Mouse (Mus musculus): Measurements from ENCODE around the gene Ptpro. TPM values are rescaled to one million over a fixed set of nuclear protein-coding genes. Genes with fewer than 3 reads are reported as not detected.

The Ptpro gene
- polyA plus RNA-seq, 1 experiment from 2014 or later, result 2.6 TPM

DNA sequence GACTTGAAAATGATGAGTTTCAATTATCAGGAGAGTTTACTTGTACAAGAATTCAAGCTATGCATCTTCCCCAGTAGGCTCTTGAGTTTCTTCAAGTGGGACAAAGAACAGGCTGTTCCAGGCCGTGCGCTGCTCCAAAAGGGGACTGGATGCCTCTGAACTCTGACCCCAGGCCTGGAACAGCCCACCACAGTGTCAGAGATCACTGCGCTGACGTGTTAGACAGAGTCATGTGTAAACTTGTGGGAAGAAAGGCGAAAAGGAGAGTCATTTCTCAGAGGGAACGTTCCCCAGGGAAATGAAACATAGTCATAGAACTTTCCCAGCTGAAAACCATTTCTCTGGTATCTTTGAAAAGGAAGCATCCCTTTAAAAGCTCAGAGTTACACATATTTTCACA is 235.3 kb downstream of the Ptpro start:
- Histone ChIP-seq H3K9ac (no peak overlapping the region), H3K4me1 (no peaks in the 10 kb centered on the region), H3K4me2 (replicated peaks) (no peak overlapping the region), H3K27ac (replicated peaks) (no peak overlapping the region), H3K9me3 (replicated peaks) (no peaks in the 10 kb centered on the region), H3K36me3 (no peaks in the 10 kb centered on the region), H3K27me3 (no peaks in the 10 kb centered on the region), H3K4me3 (replicated peaks) (no peak overlapping the region)
- 31% methylated on average over 6 of the region's 6 CpGs for WGBS
- no peak for ATAC-seq (ENCODE audit: insufficient number of reproducible peaks, low FRiP score, low TSS enrichment, low read depth)

DNA sequence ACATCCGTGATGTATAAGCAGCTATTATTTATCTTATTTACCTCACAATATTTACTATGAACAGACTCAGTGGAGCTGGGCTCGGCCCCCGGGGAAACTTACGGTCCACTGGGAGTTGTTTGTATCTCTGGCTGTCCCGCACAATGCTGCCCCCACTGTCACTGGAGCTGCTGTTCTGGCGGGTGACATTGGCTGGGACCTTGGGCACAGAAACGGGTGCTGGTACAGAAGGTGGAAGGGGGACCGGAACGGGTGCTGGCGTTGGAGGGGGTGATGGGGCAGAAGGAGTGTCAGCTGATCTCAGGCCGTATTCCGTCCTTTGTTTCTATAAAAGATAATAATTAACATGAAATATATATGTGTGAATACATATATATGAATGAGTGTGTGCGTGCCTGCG is 238.0 kb downstream of the Ptpro start:
- Histone ChIP-seq H3K9ac (no peak overlapping the region), H3K27ac (replicated peaks) (no peak overlapping the region), H3K4me3 (replicated peaks) (no peak overlapping the region), H3K4me1 (no peaks in the 10 kb centered on the region), H3K9me3 (replicated peaks) (no peaks in the 10 kb centered on the region), H3K4me2 (replicated peaks) (no peak overlapping the region), H3K36me3 (no peaks in the 10 kb centered on the region), H3K27me3 (no peaks in the 10 kb centered on the region)
- WGBS, result 95% methylated on average over 14 of the region's 14 CpGs
- ATAC-seq (ENCODE audit: insufficient number of reproducible peaks, low FRiP score, low TSS enrichment, low read depth), result no peak

DNA sequence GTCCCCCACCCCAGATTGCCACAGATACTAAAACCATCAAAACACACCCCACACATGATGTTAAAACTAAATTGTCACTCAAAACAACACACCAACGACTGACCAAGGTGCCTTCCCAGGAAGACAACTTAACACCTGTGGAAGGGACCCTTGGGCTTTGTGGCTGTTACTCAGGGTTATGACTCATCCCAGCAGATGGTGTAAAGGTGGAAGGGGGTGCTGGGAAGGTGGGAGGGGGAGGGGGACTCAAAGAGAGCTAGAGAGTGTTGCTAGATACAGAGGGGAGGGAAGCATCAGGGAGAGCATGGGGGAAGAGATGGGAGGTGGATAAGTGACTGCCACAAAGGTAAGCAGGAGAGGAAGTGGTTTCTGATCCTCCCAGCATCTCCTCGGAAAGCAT is 239.5 kb downstream of the Ptpro start:
- H3K9ac ChIP-seq, result no peak overlapping the region
- H3K27me3 ChIP-seq, result no peaks in the 10 kb centered on the region
- no peaks in the 10 kb centered on the region for H3K4me1 ChIP-seq
- H3K36me3 ChIP-seq, result no peaks in the 10 kb centered on the region
- H3K4me3 ChIP-seq (replicated peaks), result no peak overlapping the region
- 47% methylated on average over 2 of the region's 2 CpGs for WGBS
- no peak overlapping the region for H3K27ac ChIP-seq (replicated peaks)
- no peak overlapping the region for H3K4me2 ChIP-seq (replicated peaks)
- no peak for ATAC-seq (ENCODE audit: insufficient number of reproducible peaks, low FRiP score, low TSS enrichment, low read depth)
- H3K9me3 ChIP-seq (replicated peaks), result no peaks in the 10 kb centered on the region

DNA sequence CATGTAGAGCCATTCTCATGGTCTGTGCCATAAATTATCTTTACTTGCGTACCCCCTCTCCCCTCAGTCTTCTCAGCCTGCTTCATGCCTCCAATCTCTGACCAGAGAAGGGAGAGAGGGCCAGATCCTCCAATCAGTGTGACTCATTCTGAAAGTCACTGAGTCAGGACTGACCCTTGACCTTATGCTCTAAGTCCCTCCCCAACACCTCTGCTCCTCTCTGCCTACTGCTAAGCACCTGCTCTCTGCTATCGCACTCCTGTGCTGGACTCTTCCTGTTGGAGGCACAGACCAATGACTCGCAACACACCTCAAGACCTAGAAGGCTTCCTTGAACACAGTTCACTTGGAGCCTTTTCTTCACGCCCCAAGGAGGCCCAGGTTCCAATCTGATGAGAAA is 240.5 kb downstream of the Ptpro start:
- WGBS, result 90% methylated on average over 4 of the region's 4 CpGs

DNA sequence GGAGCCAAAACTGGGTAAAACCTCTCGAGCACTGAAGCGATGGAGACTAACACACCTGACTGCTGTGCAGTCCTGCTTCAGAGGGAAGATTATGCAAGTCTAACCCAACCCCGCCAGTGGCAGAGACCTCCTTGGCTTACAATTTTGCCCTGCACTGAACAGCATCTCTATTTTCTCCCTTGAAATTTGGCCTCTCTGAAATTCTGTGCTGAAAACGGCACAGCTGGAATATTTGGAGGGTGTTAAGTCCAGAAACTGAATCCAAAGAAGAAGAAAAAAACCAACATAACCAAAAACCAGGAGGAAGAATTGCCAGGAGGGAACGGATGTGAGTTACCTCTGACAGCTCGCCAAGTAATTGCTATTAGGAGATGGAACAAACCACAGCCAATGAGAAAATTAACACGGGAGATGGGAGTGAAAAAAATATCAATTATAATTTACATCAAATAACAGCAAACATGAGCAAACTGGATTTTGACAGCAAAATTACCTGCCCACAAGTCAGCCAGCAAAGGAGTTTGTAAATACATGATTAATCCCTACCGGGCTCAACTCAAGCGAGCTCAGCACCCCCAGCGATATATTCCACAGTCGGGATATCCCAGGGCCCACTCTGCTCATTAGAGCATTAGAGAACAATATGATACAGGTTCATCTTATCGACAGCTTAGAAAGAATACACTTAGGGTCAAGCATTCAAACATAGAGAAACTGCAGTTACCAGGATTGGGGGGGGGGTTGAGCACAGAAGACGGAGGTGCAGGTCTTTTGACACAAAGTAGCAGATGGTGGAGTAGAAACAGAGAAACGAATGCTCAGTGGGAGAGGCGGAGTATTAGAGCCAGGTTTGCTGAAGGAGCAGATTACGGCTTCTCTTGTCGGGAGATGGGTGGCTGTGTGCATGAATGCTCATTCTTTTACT is 241.4 kb downstream of the Ptpro start:
- whole genome bisulfite sequencing, result 80% methylated on average over 17 of the region's 17 CpGs
- Histone ChIP-seq H3K36me3 (no peaks in the 10 kb centered on the region), H3K4me2 (replicated peaks) (no peak overlapping the region), H3K9me3 (replicated peaks) (no peaks in the 10 kb centered on the region), H3K4me1 (no peaks in the 10 kb centered on the region), H3K9ac (no peak overlapping the region), H3K27ac (replicated peaks) (no peak overlapping the region), H3K4me3 (replicated peaks) (no peak overlapping the region), H3K27me3 (no peaks in the 10 kb centered on the region)
- no peak for ATAC-seq (ENCODE audit: insufficient number of reproducible peaks, low FRiP score, low TSS enrichment, low read depth)

More for the DNA sequence above, 240.5 kb downstream of the Ptpro start:
- Histone ChIP-seq H3K4me2 (replicated peaks) (no peak overlapping the region), H3K9ac (no peak overlapping the region), H3K27me3 (no peaks in the 10 kb centered on the region), H3K4me1 (no peaks in the 10 kb centered on the region), H3K27ac (replicated peaks) (no peak overlapping the region), H3K36me3 (no peaks in the 10 kb centered on the region), H3K4me3 (replicated peaks) (no peak overlapping the region), H3K9me3 (replicated peaks) (no peaks in the 10 kb centered on the region)
- no peak for ATAC-seq (ENCODE audit: insufficient number of reproducible peaks, low FRiP score, low TSS enrichment, low read depth)

DNA sequence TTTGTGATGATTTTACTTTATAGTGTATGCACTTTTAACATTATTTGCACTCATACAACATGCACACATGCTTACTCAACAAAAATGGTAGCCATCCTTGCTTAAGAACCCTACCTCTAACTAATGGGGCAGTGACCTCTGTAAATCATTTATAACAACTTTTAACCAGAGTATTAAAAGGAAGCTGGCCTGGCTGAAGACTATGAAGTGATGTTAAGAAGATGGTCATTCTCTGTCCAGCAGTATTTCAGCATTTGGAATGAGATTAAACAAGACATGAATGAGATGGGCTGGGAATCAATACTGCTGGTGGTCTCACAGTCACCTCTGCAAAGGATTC is 242.0 kb downstream of the Ptpro start:
- Histone ChIP-seq H3K4me2 (replicated peaks) (no peak overlapping the region), H3K9me3 (replicated peaks) (no peaks in the 10 kb centered on the region), H3K9ac (no peak overlapping the region), H3K4me3 (replicated peaks) (no peak overlapping the region), H3K36me3 (no peaks in the 10 kb centered on the region), H3K27me3 (no peaks in the 10 kb centered on the region), H3K4me1 (no peaks in the 10 kb centered on the region), H3K27ac (replicated peaks) (no peak overlapping the region)
- no peak for ATAC-seq (ENCODE audit: insufficient number of reproducible peaks, low FRiP score, low TSS enrichment, low read depth)

DNA sequence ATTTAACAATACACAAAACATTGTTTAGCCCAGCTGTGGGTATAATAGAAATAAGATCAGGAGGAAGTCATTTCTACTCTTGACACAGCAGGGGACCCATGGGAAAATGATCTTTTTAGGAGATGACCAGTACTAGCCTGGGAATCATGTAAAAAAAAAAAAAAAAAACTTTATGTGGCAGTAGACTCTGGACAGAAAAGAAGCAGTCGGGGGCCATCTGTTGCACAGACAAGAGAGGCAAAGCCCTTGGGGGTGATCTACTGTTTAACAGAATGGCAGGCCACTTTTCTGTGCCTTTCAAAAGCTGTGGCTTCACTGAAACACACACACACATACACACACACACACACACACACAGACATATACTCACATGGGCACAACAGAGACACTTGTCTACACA is 242.7 kb downstream of the Ptpro start:
- Histone ChIP-seq H3K36me3 (no peaks in the 10 kb centered on the region), H3K9ac (no peak overlapping the region), H3K27me3 (no peaks in the 10 kb centered on the region), H3K4me3 (replicated peaks) (no peak overlapping the region), H3K4me2 (replicated peaks) (no peak overlapping the region), H3K9me3 (replicated peaks) (no peaks in the 10 kb centered on the region), H3K27ac (replicated peaks) (no peak overlapping the region), H3K4me1 (no peaks in the 10 kb centered on the region)
- 67% methylated on average over 1 of the region's 1 CpGs for WGBS
- ATAC-seq (ENCODE audit: insufficient number of reproducible peaks, low FRiP score, low TSS enrichment, low read depth), result no peak

DNA sequence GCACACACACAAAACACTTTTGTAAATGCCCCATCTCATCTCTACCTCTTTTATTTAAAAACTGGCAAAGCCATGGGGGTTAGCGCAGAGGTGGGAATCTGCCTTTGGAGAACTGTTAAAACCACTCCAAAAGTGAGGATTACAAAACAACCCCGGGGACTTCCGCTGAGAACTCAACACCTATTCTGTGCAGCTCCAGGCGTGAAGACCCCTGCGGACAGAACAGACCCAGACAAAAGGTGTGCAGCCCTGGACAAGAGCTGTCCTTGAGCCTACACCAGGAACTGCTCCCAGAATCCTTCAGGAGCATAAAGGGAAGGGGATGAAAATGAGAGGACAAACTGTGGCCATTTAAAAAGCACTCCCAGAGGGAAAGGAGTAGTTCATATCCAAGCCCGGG is 243.1 kb downstream of the Ptpro start:
- Histone ChIP-seq H3K27me3 (no peaks in the 10 kb centered on the region), H3K4me3 (replicated peaks) (no peak overlapping the region), H3K36me3 (0 out of 2 replicates have a peak, but pooled peaks cover under 1% of the 10 kb centered on the region), H3K4me2 (replicated peaks) (no peak overlapping the region), H3K9ac (no peak overlapping the region), H3K9me3 (replicated peaks) (no peaks in the 10 kb centered on the region), H3K27ac (replicated peaks) (no peak overlapping the region), H3K4me1 (no peaks in the 10 kb centered on the region)
- no peak for ATAC-seq (ENCODE audit: insufficient number of reproducible peaks, low FRiP score, low TSS enrichment, low read depth)
- WGBS, result 87% methylated on average over 6 of the region's 6 CpGs

DNA sequence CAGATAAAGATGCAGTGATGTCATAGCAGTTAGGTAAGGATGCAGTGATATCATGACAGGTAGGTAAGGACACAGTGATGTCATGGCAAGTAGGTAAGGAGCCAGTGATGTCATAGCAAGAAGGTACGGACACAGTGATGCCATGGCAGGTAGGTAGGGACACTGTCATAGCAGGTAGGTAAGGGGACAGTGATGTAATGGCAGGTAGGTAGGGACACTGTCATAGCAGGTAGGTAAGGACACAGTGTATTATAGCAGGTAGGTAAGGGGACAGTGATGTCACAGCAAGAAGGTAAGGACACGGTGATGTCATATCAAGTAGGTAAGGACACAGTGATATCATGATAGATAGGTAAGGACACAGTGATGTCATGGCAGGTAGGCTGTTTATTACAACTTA is 244.4 kb downstream of the Ptpro start:
- no peak overlapping the region for H3K4me3 ChIP-seq (replicated peaks)
- H3K4me2 ChIP-seq (replicated peaks), result no peak overlapping the region
- H3K4me1 ChIP-seq, result no peaks in the 10 kb centered on the region
- H3K27ac ChIP-seq (replicated peaks), result no peak overlapping the region
- no peaks in the 10 kb centered on the region for H3K9me3 ChIP-seq (replicated peaks)
- peaks cover 6% of the 10 kb centered on the region; the same call in 1 of the 2 replicates for H3K36me3 ChIP-seq
- H3K9ac ChIP-seq, result no peak overlapping the region
- WGBS, result 93% methylated on average over 2 of the region's 2 CpGs
- no peak for ATAC-seq (ENCODE audit: insufficient number of reproducible peaks, low FRiP score, low TSS enrichment, low read depth)
- H3K27me3 ChIP-seq, result no peaks in the 10 kb centered on the region

DNA sequence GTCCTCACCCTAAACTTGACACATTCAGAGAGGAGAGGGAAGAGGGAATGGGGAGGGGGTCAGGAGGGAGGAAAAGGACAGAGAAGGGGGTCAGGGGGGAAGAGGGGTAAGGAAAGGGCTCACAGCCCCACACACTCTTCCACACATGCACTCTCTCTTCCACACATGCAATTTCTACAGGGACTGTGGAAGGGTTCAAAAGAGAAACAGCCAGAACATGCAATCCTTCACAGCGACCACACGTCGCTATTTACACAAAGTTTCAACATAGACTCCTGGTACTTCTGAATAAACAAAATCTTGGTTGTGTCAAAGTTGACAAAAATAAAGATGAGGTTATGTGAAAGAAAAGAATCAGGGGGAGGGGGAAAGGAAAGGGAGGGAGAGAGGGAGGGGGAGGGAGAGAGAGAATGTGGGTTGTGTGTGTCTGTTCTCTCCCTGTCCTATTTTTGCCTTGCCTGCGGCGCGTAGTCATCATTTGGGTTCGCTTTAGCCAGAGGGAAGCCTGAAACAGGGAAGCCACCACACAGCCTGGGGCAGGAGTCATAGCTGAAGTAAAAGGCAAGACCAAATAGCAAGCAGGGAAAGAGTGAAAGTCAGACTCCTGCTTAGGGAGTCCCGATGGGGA is 245.2 kb downstream of the Ptpro start:
- WGBS, result 68% methylated on average over 8 of the region's 8 CpGs
- H3K4me3 ChIP-seq (replicated peaks), result no peak overlapping the region
- H3K9ac ChIP-seq, result no peak overlapping the region
- H3K27ac ChIP-seq (replicated peaks), result no peak overlapping the region
- H3K36me3 ChIP-seq, result peaks cover 6% of the 10 kb centered on the region; the same call in 1 of the 2 replicates
- no peaks in the 10 kb centered on the region for H3K9me3 ChIP-seq (replicated peaks)
- no peaks in the 10 kb centered on the region for H3K27me3 ChIP-seq
- H3K4me2 ChIP-seq (replicated peaks), result no peak overlapping the region
- no peak for ATAC-seq (ENCODE audit: insufficient number of reproducible peaks, low FRiP score, low TSS enrichment, low read depth)
- no peaks in the 10 kb centered on the region for H3K4me1 ChIP-seq

DNA sequence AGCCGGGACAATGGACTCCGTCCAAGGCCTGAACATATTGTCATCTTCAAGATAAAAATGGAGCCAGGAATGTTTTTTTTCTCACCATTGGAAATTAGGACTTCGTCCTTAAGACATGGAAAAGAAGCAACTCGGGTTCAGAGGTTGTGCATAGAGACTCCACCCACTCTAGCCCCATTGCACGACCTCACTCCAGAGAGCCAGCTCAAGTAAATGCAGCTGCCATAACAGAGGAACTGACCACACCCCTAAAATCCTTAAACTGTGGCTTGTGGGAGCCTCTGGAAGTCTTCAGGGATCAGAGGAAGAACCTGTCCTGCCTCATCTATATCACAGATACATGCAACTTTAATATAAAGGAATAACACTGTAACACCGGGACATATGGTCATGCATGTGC is 246.7 kb downstream of the Ptpro start:
- no peak overlapping the region for H3K9ac ChIP-seq

More for the DNA sequence above, 246.7 kb downstream of the Ptpro start:
- H3K4me3 ChIP-seq (replicated peaks), result no peak overlapping the region
- ATAC-seq (ENCODE audit: insufficient number of reproducible peaks, low FRiP score, low TSS enrichment, low read depth), result no peak
- H3K27ac ChIP-seq (replicated peaks), result no peak overlapping the region
- no peaks in the 10 kb centered on the region for H3K4me1 ChIP-seq
- WGBS, result 76% methylated on average over 6 of the region's 6 CpGs
- H3K4me2 ChIP-seq (replicated peaks), result no peak overlapping the region
- no peaks in the 10 kb centered on the region for H3K9me3 ChIP-seq (replicated peaks)
- H3K27me3 ChIP-seq, result no peaks in the 10 kb centered on the region
- H3K36me3 ChIP-seq, result peaks cover 6% of the 10 kb centered on the region; the same call in 1 of the 2 replicates

Data from embryonic facial prominence, embryonic 15.5 days (tissue).